Mouse (Mus musculus) kidney, postnatal 0 days (tissue): ENCODE data around the gene Kcnk12. TPM values are rescaled to one million over a fixed set of nuclear protein-coding genes. Genes with fewer than 3 reads are reported as not detected.

ENCODE experiments used
- ATAC-seq: fragments of 200-750 bp; cut with Nextera tagmentation; replicated peaks from 2 replicates; pipeline ENCODE4 v1.8.0; 2017; ENCODE audit warnings: low read depth, moderate number of reproducible peaks, moderate TSS enrichment, moderate library complexity; ENCODE audit not compliant: low FRiP score
- DNase-seq: peaks from one replicate; pipeline ENCODE4 v3.0.0-alpha.2; 2016; ENCODE audit warnings: low spot score
- H3K27ac ChIP-seq: fragments of 300-500 bp; sonication (generic); 2 replicates; pipeline ENCODE4 v1.5.1; 2014; ENCODE audit warnings: mild to moderate bottlenecking
- H3K27me3 ChIP-seq: fragments of 300-500 bp; sonication (generic); 2 replicates; pipeline ENCODE4 v1.6.1; 2014; ENCODE audit warnings: low read length, mixed read lengths; ENCODE audit not compliant: insufficient read depth
- H3K36me3 ChIP-seq: fragments of 300-500 bp; sonication (generic); 2 replicates; pipeline ENCODE4 v1.6.1; 2014; ENCODE audit warnings: low read length, mixed read lengths; ENCODE audit not compliant: insufficient read depth
- H3K4me1 ChIP-seq: fragments of 300-500 bp; sonication (generic); replicated peaks from 2 replicates; pipeline ENCODE4 v1.6.1; 2014; ENCODE audit warnings: antibody characterized with exemption, low read length, mixed read lengths; ENCODE audit not compliant: insufficient read depth
- H3K4me2 ChIP-seq: fragments of 300-500 bp; sonication (generic); 2 replicates; pipeline ENCODE4 v1.6.1; 2014; ENCODE audit warnings: mild to moderate bottlenecking, low read length, moderate library complexity, mixed read lengths
- H3K4me3 ChIP-seq: fragments of 300-500 bp; sonication (generic); replicated peaks from 2 replicates; pipeline ENCODE4 v1.5.1; 2014; ENCODE audit warnings: low read depth, low read length
- H3K9ac ChIP-seq: fragments of 300-500 bp; sonication (generic); 2 replicates; pipeline ENCODE4 v1.6.1; 2014; ENCODE audit warnings: low read depth, low read length
- H3K9me3 ChIP-seq: fragments of 300-500 bp; sonication (generic); replicated peaks from 2 replicates; pipeline ENCODE4 v1.6.1; 2016; ENCODE audit warnings: low read length, inconsistent platforms, mixed read lengths
- CTCF ChIP-seq: IDR thresholded peaks from 2 replicates; pipeline ENCODE4 v1.5.1; 2016; ENCODE audit warnings: antibody characterized with exemption, low read depth, mild to moderate bottlenecking, moderate library complexity
- WGBS: fragments of 180-500 bp; shearing (Covaris S2); extraction: QIAGEN DNeasy Blood & Tissue Kit; methylation state at CpG from one replicate; pipeline ENCODE4 v1.1.7; 2014; 5-methylcytosine and 5-hydroxymethylcytosine counted together
- polyA plus RNA-seq: library from polyadenylated mRNA; unstranded; fragments of >200 nt; fragmentation: Nextera tagmentation; extraction: Ambion mirVana; gene quantifications from 2 replicates; pipeline ENCODE4 v1.2.1, GENCODE M21; 2015

The Kcnk12 gene
- polyA plus RNA-seq, 1 experiment from 2014 or later, result 0.14 TPM

- Histone ChIP-seq H3K27ac (no peak overlapping the region), H3K9me3 (no peaks in the 10 kb centered on the region), H3K36me3 (no peaks in the 10 kb centered on the region), H3K4me3 (no peak overlapping the region), H3K9ac (no peak overlapping the region), H3K4me2 (no peak overlapping the region), H3K27me3 (no peaks in the 10 kb centered on the region), H3K4me1 (no peaks in the 10 kb centered on the region)
- no peak for DNase-seq
- TF ChIP-seq CTCF, result no peak
- ATAC-seq, result no peak
- 81% methylated on average over 4 of the region's 4 CpGs for WGBS
Observed at GRCm38 (mm10) chr17:87760315-87760714, 37.5 kb downstream of the Kcnk12 start.

GRCm38 (mm10) chr17:87745926-87746888 is 51.6 kb downstream of the Kcnk12 start:
- Histone ChIP-seq H3K4me1 (peaks cover 10% of the 10 kb centered on the region; the same call in 1 of the 2 replicates), H3K36me3 (no peaks in the 10 kb centered on the region), H3K4me2 (peak overlapping the region; percentile 84), H3K27ac (no peak overlapping the region), H3K9ac (peak overlapping the region; percentile 36; the same call in 1 of the 2 replicates), H3K9me3 (no peaks in the 10 kb centered on the region), H3K4me3 (peak overlapping the region; percentile 61), H3K27me3 (peaks cover 32% of the 10 kb centered on the region)
- DNase-seq (peak; percentile 23), ATAC-seq (peak; percentile 81)
- TF ChIP-seq CTCF, result peak; percentile 20; the same call in 1 of the 2 replicates
- 3% methylated on average over 101 of the region's 101 CpGs for WGBS

- no peaks in the 10 kb centered on the region for H3K9me3 ChIP-seq
- H3K4me2 ChIP-seq, result peak overlapping the region; percentile 84
- TF ChIP-seq CTCF, result no peak
- peak overlapping the region; percentile 61 for H3K4me3 ChIP-seq
- no peak overlapping the region for H3K27ac ChIP-seq
- no peaks in the 10 kb centered on the region for H3K36me3 ChIP-seq
- 10% methylated on average over 32 of the region's 32 CpGs for WGBS
- H3K4me1 ChIP-seq, result peaks cover 10% of the 10 kb centered on the region; the same call in 1 of the 2 replicates
- 0 out of 2 replicates have a peak overlapping the region, but pooled peaks have one; percentile 36 for H3K9ac ChIP-seq
- DNase-seq (peak; percentile 3), ATAC-seq (no peak)
- H3K27me3 ChIP-seq, result peaks cover 32% of the 10 kb centered on the region
Observed at GRCm38 (mm10) chr17:87744985-87745925, 52.5 kb downstream of the Kcnk12 start.

- no peak overlapping the region for H3K9ac ChIP-seq
- H3K4me1 ChIP-seq, result no peaks in the 10 kb centered on the region
- 0 out of 2 replicates have a peak, but pooled peaks cover under 1% of the 10 kb centered on the region for H3K27me3 ChIP-seq
- H3K36me3 ChIP-seq, result no peaks in the 10 kb centered on the region
- DNase-seq (no peak), ATAC-seq (no peak)
- WGBS, result 21% methylated on average over 1 of the region's 1 CpGs
- no peak overlapping the region for H3K4me3 ChIP-seq
- no peak for TF ChIP-seq CTCF
- H3K9me3 ChIP-seq, result no peaks in the 10 kb centered on the region
- H3K4me2 ChIP-seq, result no peak overlapping the region
- H3K27ac ChIP-seq, result no peak overlapping the region
Observed at GRCm38 (mm10) chr17:87739835-87740234, 58.0 kb downstream of the Kcnk12 start.

- Histone ChIP-seq H3K4me1 (no peaks in the 10 kb centered on the region), H3K27me3 (no peaks in the 10 kb centered on the region), H3K36me3 (no peaks in the 10 kb centered on the region), H3K9me3 (no peaks in the 10 kb centered on the region), H3K4me2 (no peak overlapping the region), H3K9ac (no peak overlapping the region), H3K4me3 (no peak overlapping the region), H3K27ac (no peak overlapping the region)
- WGBS, result 76% methylated on average over 3 of the region's 3 CpGs
- DNase-seq, result no peak
- no peak for TF ChIP-seq CTCF
- no peak for ATAC-seq
Observed at GRCm38 (mm10) chr17:87737144-87737543, 60.6 kb downstream of the Kcnk12 start.

GRCm38 (mm10) chr17:87734471-87734870 is 63.3 kb downstream of the Kcnk12 start:
- Histone ChIP-seq H3K36me3 (no peaks in the 10 kb centered on the region), H3K4me1 (no peaks in the 10 kb centered on the region), H3K9ac (no peak overlapping the region), H3K9me3 (no peaks in the 10 kb centered on the region), H3K27ac (no peak overlapping the region), H3K4me2 (no peak overlapping the region), H3K4me3 (no peak overlapping the region), H3K27me3 (no peaks in the 10 kb centered on the region)
- TF ChIP-seq CTCF, result no peak
- 84% methylated on average over 8 of the region's 8 CpGs for WGBS
- DNase-seq (no peak), ATAC-seq (no peak)
